Mouse (Mus musculus) intestine, embryonic 16.5 days (tissue): ENCODE measurements around the gene BC048679. TPM values are rescaled to one million over a fixed set of nuclear protein-coding genes. Genes with fewer than 3 reads are reported as not detected.

Experiments used
- ATAC-seq: fragments of 200-750 bp; cut with Nextera tagmentation; 2 replicates; pipeline ENCODE4 v1.8.0; 2017; ENCODE audit warnings: moderate TSS enrichment, moderate library complexity
- H3K27ac ChIP-seq: fragments of 300-500 bp; sonication (generic); 2 replicates; pipeline ENCODE4 v1.5.1; 2014; ENCODE audit warnings: mild to moderate bottlenecking, low read length
- H3K27me3 ChIP-seq: fragments of 300-500 bp; sonication (generic); replicated peaks from 2 replicates; pipeline ENCODE4 v1.6.1; 2014; ENCODE audit warnings: low read length, control low read depth, mixed read lengths; ENCODE audit not compliant: control insufficient read depth, insufficient read depth
- H3K36me3 ChIP-seq: fragments of 300-500 bp; sonication (generic); 2 replicates; pipeline ENCODE4 v1.6.1; 2014; ENCODE audit warnings: low read length, control low read depth; ENCODE audit not compliant: control insufficient read depth, insufficient read depth
- H3K4me1 ChIP-seq: fragments of 300-500 bp; sonication (generic); 2 replicates; pipeline ENCODE4 v1.6.1; 2014; ENCODE audit warnings: low read length, control low read depth, mixed read lengths; ENCODE audit not compliant: control insufficient read depth, insufficient read depth
- H3K4me2 ChIP-seq: fragments of 300-500 bp; sonication (generic); 2 replicates; pipeline ENCODE4 v1.6.1; 2014; ENCODE audit warnings: low read depth, low read length, control low read depth
- H3K4me3 ChIP-seq: fragments of 300-500 bp; sonication (generic); 2 replicates; pipeline ENCODE4 v1.5.1; 2014; ENCODE audit warnings: mild to moderate bottlenecking, low read length
- H3K9ac ChIP-seq: fragments of 300-500 bp; sonication (generic); 2 replicates; pipeline ENCODE4 v1.6.1; 2014; ENCODE audit warnings: low read depth, low read length
- H3K9me3 ChIP-seq: fragments of 300-500 bp; sonication (generic); 2 replicates; pipeline ENCODE4 v1.6.1; 2016; ENCODE audit warnings: low read length, control low read depth; ENCODE audit not compliant: control insufficient read depth
- WGBS: fragments of 180-500 bp; shearing (Covaris S2); extraction: QIAGEN DNeasy Blood & Tissue Kit; methylation state at CpG from one replicate; pipeline ENCODE4 v1.1.7; 2014; 5-methylcytosine and 5-hydroxymethylcytosine counted together
- polyA plus RNA-seq: library from polyadenylated mRNA; unstranded; fragments of >200 nt; fragmentation: Nextera tagmentation; extraction: Ambion mirVana; gene quantifications from 2 replicates; pipeline ENCODE4 v1.2.1, GENCODE M21; 2015

Gene BC048679
- polyA plus RNA-seq: not detected in 2 replicates

DNA sequence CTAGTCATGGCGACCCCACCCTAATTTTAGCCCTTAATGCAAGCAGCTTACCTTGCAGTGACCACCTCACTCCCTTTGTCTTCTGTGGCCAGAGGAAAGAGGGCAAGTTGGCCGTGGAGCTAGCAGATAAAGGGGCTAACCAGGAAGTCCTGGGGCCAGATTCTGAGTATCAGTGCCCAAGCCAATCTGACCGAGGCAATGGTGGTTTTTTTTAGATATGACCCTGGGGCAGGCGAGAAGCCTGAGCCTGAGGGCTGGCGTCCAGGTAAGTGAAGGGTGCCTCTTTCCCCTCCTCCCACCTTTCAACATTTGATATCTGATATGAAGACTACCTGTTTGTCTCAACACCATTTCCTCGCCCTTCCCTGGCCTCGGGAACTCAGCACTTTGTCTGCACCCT is at the start of gene BC048679:
BC048679 (minus strand) TSS at position 101 of the 400 bp plus-strand sequence.
- no peaks in the 10 kb centered on the region for H3K36me3 ChIP-seq
- H3K9me3 ChIP-seq: no peaks in the 10 kb centered on the region
- no peak within 1 kb of the TSS for H3K27ac ChIP-seq
- WGBS: 54% methylated on average over 7 of the region's 7 CpGs
- ATAC-seq: no peak
- H3K4me1 ChIP-seq: 0 out of 2 replicates have a peak, but pooled peaks cover 3% of the 10 kb centered on the region
- H3K9ac ChIP-seq: no peak within 1 kb of the TSS
- peaks cover 8% of the 10 kb centered on the region; the same call in 1 of the 2 replicates for H3K27me3 ChIP-seq
- H3K4me3 ChIP-seq: no peak within 1 kb of the TSS
- no peak within 1 kb of the TSS for H3K4me2 ChIP-seq

DNA sequence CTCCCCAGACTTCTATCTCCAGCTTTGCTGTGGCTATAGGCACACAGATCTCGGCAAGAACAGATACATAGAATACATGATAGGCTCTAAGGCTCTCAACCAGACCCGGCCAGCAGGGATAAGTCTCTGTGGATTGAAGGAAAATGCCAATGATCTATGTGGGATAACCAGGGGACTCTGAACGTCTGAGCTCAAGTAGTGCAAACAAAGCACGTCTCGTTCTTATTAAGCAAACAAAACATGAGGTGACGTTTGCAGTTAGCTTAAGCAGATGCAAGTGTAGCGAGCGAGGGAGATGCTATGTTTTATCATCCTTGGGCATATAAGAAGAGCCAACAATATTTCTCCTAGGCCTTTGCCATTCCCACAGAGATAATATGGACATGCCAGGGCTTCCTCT is 44.9 kb upstream of the BC048679 start:
- Histone ChIP-seq H3K4me1 (no peaks in the 10 kb centered on the region), H3K9me3 (no peaks in the 10 kb centered on the region), H3K4me3 (no peak overlapping the region), H3K9ac (no peak overlapping the region), H3K4me2 (no peak overlapping the region), H3K27ac (no peak overlapping the region), H3K27me3 (no peaks in the 10 kb centered on the region), H3K36me3 (no peaks in the 10 kb centered on the region)
- ATAC-seq: no peak
- 58% methylated on average over 8 of the region's 8 CpGs for WGBS

DNA sequence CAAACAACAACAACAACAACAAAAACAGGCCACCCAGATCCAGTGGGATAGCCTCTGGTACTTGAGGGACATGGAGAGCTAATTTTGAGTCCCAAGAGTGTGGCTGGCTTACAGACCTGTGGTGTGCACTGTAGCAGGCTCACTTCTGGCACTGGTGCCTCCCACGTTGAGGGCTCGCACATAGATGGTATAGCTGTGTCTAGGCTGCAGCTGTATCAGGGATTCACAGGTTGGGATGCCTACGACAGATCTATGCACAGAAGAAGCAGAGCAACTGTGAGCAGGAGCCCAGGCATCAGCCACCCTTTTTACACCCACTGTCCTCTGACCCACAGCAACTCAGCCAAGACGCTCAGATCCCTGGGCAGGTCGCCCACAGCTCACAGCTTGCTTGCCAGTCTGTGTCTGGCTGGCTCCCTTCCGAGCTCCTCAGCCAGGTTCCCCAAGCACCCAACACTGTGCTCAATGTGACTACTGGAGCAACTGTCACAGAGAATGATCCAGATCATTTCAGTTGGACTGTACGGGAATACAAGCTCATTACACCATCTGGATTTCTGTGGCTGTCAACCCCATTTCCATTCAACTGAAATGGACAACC is 43.9 kb upstream of the BC048679 start:
- H3K27ac ChIP-seq: no peak overlapping the region
- H3K4me3 ChIP-seq: no peak overlapping the region
- H3K4me1 ChIP-seq: no peaks in the 10 kb centered on the region
- no peak for ATAC-seq
- no peaks in the 10 kb centered on the region for H3K27me3 ChIP-seq
- 87% methylated on average over 7 of the region's 7 CpGs for WGBS
- H3K36me3 ChIP-seq: no peaks in the 10 kb centered on the region
- H3K9ac ChIP-seq: no peak overlapping the region
- H3K4me2 ChIP-seq: no peak overlapping the region
- H3K9me3 ChIP-seq: no peaks in the 10 kb centered on the region

GRCm38 (mm10) chr7:81540999-81541398 is 42.9 kb upstream of the BC048679 start:
- Histone ChIP-seq H3K4me2 (no peak overlapping the region), H3K36me3 (no peaks in the 10 kb centered on the region), H3K9ac (no peak overlapping the region), H3K9me3 (no peaks in the 10 kb centered on the region), H3K27ac (no peak overlapping the region), H3K4me1 (no peaks in the 10 kb centered on the region), H3K4me3 (no peak overlapping the region), H3K27me3 (no peaks in the 10 kb centered on the region)
- ATAC-seq: no peak
- 55% methylated on average over 1 of the region's 1 CpGs for WGBS

GRCm38 (mm10) chr7:81539565-81539964 is 41.5 kb upstream of the BC048679 start:
- no peaks in the 10 kb centered on the region for H3K36me3 ChIP-seq
- WGBS: 26% methylated on average over 2 of the region's 2 CpGs
- H3K27ac ChIP-seq: no peak overlapping the region
- ATAC-seq: no peak
- no peaks in the 10 kb centered on the region for H3K27me3 ChIP-seq
- no peak overlapping the region for H3K4me3 ChIP-seq
- H3K4me2 ChIP-seq: no peak overlapping the region
- H3K9ac ChIP-seq: no peak overlapping the region
- no peaks in the 10 kb centered on the region for H3K4me1 ChIP-seq
- no peaks in the 10 kb centered on the region for H3K9me3 ChIP-seq

DNA sequence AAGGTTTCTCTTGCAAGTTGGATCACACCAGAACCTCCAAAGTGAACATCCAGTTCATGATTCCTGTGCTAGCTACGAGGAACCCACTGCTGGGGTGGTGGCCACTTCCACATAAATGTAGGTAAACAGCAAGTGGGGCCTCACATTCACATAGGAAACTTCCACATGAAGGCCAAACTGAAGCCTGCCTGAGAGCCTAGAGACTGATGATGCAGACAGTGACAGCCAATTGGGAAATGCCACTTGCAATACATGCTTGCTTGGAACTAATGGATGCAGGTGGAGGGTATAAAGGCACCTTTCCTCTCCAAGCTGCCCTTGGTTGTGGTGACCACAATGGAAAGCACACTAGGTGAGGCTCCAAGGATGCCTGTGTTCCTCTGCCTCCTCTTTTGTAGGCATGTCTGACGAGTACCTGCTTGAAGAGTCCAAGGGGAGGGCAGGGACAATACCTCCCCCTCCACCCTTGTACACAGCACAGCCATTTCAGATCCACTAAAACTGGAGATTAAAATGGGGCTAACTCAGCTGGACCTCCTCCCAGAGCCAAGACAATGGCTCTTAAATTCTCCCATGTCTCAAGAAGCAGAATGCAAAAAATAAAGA is 40.1 kb upstream of the BC048679 start:
- Histone ChIP-seq H3K36me3 (peaks cover 12% of the 10 kb centered on the region), H3K9me3 (peaks cover 6% of the 10 kb centered on the region; the same call in 1 of the 2 replicates), H3K9ac (no peak overlapping the region), H3K4me3 (no peak overlapping the region), H3K4me2 (no peak overlapping the region), H3K27me3 (no peaks in the 10 kb centered on the region), H3K4me1 (no peaks in the 10 kb centered on the region), H3K27ac (no peak overlapping the region)
- WGBS: 78% methylated on average over 2 of the region's 2 CpGs
- no peak for ATAC-seq

DNA sequence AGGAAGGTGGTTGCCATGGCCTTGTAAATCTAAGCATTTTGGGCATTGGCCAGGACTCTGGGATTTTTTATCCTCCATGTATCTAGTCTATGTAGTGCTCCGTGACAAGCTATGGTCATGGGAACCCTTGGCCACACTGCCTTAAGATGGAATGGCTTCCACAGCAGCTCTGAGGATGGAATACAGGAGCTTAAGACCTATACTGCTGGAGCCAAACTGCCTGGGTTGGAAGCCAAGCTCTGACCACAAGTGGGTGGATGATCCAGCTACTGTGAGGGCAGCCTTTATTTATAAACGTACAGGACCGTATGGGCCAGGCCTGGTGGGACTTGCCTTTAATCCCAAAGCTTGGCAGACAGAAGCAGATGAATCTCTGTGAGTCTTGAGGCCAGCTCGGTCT is 38.4 kb upstream of the BC048679 start:
- Histone ChIP-seq H3K4me1 (no peaks in the 10 kb centered on the region), H3K9me3 (peaks cover 6% of the 10 kb centered on the region; the same call in 1 of the 2 replicates), H3K4me3 (no peak overlapping the region), H3K9ac (no peak overlapping the region), H3K27ac (no peak overlapping the region), H3K27me3 (no peaks in the 10 kb centered on the region), H3K36me3 (peaks cover 25% of the 10 kb centered on the region), H3K4me2 (no peak overlapping the region)
- WGBS: 86% methylated on average over 4 of the region's 4 CpGs
- ATAC-seq: no peak

DNA sequence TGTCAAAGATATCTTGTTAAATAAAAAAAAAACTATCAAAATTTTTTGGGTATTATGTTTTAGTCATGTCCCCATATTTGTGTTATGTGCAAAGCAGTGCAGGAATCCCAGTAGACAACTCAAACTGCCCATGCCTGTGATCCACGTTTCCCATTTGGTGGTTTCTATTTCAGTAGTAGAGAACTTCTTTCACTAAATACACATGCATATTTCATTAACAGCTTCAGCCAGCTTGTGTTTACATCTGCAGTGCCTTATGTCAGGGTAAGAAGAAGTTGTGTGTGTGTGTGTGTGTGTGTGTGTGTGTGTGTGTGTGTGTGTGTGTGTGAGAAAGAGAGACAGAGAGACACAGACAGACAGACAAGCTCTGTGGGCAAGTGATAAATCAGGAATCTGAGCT is 33.4 kb upstream of the BC048679 start:
- Histone ChIP-seq H3K4me3 (no peak overlapping the region), H3K27ac (no peak overlapping the region), H3K9me3 (peaks cover 6% of the 10 kb centered on the region; the same call in 1 of the 2 replicates), H3K9ac (no peak overlapping the region), H3K4me1 (no peaks in the 10 kb centered on the region), H3K27me3 (no peaks in the 10 kb centered on the region), H3K36me3 (peaks cover 46% of the 10 kb centered on the region), H3K4me2 (no peak overlapping the region)
- ATAC-seq: no peak
- 84% methylated on average over 1 of the region's 1 CpGs for WGBS

DNA sequence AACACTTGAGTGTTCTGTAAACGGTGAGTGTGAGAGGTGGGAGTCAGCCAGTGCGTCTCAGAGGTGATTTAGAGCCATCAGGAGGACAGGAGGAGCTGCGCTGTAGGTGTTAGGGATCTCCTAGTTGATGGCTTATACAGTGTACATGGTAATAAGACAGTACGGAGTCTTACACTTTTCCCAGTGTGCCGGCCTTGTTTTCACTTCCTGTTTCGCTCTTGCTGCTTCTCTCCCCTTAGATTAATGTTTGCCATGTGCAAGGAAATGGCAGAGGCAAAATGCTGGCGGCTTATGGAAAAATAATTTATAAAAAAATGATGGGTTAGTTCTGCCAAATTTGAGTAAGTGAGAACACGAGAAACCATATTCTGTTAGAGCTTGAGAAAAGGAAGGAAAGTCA is 30.8 kb upstream of the BC048679 start:
- no peak for ATAC-seq
- H3K27ac ChIP-seq: no peak overlapping the region
- H3K27me3 ChIP-seq: no peaks in the 10 kb centered on the region
- peaks cover 45% of the 10 kb centered on the region for H3K36me3 ChIP-seq
- 88% methylated on average over 8 of the region's 8 CpGs for WGBS
- peaks cover 8% of the 10 kb centered on the region for H3K4me1 ChIP-seq
- no peak overlapping the region for H3K9ac ChIP-seq
- H3K9me3 ChIP-seq: 0 out of 2 replicates have a peak, but pooled peaks cover under 1% of the 10 kb centered on the region
- no peak overlapping the region for H3K4me2 ChIP-seq
- no peak overlapping the region for H3K4me3 ChIP-seq
